Mouse (Mus musculus) WW6 (cell line): Measurements from ENCODE around the gene Rbck1.
A peak's percentile ranks its signal among the peaks of the same experiment; 100 is the strongest.
"Not testable (repeated sequence)": the region's sequence is repeated elsewhere in the genome, so short reads cannot be mapped to it uniquely, and the experiment has no call there.

ENCODE experiments used
- DNase-seq: peaks from one replicate; pipeline ENCODE4 v3.0.0-alpha.2; 2013; ENCODE audit warnings: low read depth, low spot score

Gene Rbck1

GRCm38 (mm10) chr2:152302862-152303261, 29.6 kb downstream of the Rbck1 start:
- no peak for DNase-seq

GRCm38 (mm10) chr2:152294541-152294940, 37.9 kb downstream of the Rbck1 start:
- DNase-seq: no peak

GRCm38 (mm10) chr2:152293727-152294475, 38.6 kb downstream of the Rbck1 start, which contains the start of gene Tbc1d20:
Gene Tbc1d20 (plus strand): TSS chr2:152293828.
- DNase-seq: peak; percentile 87

GRCm38 (mm10) chr2:152293179-152293726, 39.2 kb downstream of the Rbck1 start:
- DNase-seq: no peak

- DNase-seq: no peak
Observed at GRCm38 (mm10) chr2:152292475-152292874, 40.0 kb downstream of the Rbck1 start.

GRCm38 (mm10) chr2:152289623-152290022, 42.8 kb downstream of the Rbck1 start:
- DNase-seq: not testable (repeated sequence)

GRCm38 (mm10) chr2:152288046-152288445, 44.4 kb downstream of the Rbck1 start:
- no peak for DNase-seq

- DNase-seq: no peak
Observed at GRCm38 (mm10) chr2:152287560-152287959, 44.9 kb downstream of the Rbck1 start.

GRCm38 (mm10) chr2:152281407-152281806, 51.0 kb downstream of the Rbck1 start:
- DNase-seq: no peak

- DNase-seq: no peak
Observed at GRCm38 (mm10) chr2:152273639-152274038, 58.8 kb downstream of the Rbck1 start.
